Mouse (Mus musculus) 416B (cell line): Measurements from ENCODE around the gene Pign.

Experiments used
- DNase-seq: peaks from one replicate; pipeline ENCODE4 v3.0.0; 2011; ENCODE audit warnings: low read depth

The Pign gene

DNA sequence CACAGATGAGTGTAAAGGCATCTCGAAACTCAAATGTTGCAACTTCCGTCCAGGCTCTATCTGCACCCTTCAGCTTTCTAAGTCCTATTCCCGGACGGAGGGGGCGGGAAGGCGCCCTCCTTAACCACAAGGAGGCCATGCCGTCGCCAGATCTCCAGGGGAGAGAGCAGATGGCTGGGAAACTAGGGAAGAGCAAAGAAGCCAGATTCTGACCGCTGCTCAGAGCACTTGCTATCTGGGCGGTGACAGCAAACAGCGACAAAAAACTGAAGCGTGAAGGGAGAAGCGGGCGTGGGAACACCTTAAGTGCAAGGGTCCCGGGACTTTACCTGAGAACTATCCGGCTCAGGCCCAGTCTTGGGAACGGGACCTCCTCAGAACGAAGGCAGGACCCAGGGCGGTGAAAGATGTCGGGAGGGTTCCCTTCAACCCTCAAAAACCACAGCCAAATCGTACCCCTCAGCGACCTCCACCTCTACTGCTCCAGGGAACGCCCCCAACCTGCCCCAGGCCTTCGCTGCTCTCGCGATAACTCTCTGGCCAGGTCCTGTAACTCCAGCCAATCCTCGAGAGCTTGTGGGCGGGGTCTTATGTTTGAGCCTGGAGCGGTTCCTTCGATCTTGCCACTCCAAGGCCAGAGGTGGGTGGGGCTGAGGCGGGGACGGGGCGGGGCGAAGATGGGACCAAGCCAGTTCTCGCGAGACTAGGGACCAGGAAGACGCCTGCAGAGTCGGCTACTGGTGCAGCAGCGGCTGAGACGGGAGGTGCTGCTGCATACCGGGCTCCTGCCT is at the start of gene Pign, which contains the start of gene Relch:
Pign (minus strand) TSS at position 507 of the 791 bp plus-strand sequence.
Relch (plus strand) TSS at position 691 of the 791 bp plus-strand sequence.
- peak; percentile 100 for DNase-seq

DNA sequence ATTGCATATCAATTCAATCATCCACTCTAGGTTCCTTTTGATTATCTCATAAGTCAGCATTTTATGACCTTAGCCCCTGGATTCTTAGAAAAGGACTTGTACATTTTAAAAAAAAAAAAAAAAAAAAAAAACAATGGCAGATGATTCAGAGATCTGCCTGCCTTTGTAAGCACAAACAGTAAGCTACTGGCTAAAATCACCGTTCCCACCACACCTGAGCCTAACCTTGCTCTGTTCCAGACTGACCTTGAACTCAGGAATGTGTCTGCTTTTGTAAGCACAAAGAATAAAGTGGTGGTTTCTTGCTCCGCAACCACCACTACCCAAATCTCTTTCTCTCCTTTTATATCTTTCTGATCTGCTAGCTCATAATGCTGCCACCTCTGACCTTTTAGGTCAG is 49.3 kb upstream of the Pign start:
- no peak for DNase-seq

DNA sequence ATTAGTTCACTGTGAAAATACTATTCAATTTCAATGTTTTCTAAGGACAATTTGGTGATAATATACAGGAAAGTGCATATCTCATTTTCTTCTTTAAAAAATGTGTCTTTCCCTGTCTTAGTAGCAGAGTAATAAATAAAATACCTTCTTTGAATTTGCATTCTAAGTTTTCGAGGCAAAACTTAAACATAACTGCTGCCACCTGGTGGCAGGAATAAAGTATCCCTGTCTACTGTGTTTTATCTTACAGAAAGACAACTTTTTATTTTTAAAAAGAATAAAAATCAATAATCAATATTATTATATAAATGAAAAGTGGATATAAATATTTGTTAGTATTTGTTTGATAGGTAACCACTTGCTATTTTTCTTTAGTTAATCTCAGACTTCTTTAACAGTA is 47.8 kb upstream of the Pign start:
- DNase-seq = peak; percentile 66

DNA sequence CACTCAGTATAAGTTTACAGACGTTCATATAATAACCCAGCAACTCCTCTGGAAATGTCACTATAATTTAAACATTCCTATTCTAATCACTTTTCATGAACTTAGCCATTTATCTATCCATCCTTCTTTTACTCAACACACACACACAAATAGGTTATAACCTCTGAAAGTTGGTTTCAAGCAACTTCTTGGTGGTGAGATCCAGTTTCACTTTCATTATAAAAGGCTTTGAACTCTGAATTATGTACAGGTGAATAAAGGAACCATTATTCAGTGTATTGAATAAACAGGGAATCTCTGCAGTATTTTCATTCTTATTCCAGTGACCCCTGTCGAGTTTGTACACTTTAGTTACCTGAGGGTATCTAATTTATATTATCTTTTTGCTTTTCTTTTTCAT is 45.9 kb upstream of the Pign start:
- DNase-seq = peak; percentile 21

DNA sequence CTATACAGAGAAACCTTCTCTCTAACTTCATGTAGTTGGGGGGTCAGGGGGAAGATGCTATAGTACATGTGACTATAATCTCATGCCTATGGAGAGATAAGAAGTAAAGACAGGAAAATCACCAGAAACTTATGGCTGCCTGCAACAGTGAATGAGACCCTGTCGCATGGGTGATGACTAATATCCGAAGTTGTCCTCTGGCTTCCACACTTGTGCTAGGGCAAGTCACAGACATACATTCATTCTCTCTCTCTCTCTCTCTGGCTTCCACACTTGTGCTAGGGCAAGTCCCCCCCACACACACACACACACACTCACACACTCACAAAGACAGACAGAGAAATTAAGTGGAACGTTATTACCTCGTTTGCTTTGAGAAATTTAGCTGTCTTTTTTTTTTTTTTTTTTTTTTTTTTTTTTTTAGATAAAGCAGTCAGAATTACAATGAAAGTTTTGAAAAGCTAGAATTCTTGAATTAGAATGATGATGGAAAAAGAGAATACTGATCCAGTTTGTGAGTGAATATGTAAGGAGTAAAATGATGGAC is 37.6 kb upstream of the Pign start:
- DNase-seq = no peak

DNA sequence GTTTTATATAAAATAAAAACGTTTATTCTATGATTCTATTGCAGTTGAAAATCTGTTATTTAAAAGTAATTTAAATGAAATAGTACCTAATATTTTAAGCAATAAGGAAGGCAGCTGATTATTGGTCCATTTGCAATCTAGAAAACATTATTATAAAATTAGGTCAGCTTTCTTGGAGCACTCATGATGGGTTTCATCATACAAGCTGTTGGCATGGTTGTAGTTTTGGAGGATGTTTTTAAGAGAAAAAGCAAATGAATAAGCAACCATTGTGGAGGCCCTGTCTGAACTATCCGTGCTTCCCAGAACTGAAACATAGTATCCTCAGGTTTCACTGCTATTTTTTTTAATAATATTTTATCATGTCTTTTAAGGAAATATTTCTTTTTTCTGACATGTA is 32.1 kb upstream of the Pign start:
- no peak for DNase-seq

GRCm38 (mm10) chr1:105685501-105685900 is 22.0 kb upstream of the Pign start:
- DNase-seq = peak; percentile 26

GRCm38 (mm10) chr1:105680587-105680986 is 17.1 kb upstream of the Pign start:
- DNase-seq = peak; percentile 69

DNA sequence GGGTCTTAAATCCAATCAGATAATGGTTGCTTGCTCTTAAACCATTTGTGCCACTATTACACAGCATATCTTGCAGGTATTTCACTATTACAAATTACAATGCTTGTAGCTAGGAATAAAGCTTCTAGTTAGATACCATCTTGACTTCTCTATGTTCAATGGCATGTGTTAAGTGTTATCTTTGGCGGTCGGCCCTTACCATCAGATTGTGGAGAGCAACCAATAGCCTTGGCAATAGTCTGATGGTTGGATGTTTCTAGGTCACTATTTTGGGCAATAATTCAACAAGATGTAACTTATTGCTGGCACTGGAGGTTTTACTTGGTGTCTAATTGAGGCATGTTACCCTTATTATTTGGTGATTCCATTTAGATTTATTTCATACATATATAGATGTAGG is 11.3 kb upstream of the Pign start:
- no peak for DNase-seq

GRCm38 (mm10) chr1:105669700-105670099 is 6.2 kb upstream of the Pign start:
- DNase-seq = no peak

GRCm38 (mm10) chr1:105663962-105664812 is 710 bp upstream of the Pign start:
- DNase-seq = no peak

GRCm38 (mm10) chr1:105662820-105663170 is 682 bp downstream of the Pign start:
- no peak for DNase-seq

DNA sequence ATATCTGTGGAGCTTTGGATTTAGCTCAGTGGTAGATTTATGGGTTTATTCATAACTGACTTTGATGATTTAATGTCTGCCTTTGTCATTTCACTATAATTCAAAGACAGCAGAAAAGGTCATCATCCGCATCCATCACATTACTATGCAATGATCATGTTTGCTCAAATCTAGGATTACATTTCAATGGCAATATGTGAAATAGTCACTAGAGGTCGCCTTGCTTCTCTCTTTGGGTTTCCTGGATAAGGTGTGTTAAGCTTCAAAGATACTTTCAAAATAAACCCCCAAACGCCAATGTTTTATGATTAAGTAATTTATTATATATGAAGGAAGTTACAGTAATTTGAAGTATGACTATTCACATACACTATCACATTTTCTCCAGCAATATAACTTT is 3.5 kb downstream of the Pign start:
- peak; percentile 77 for DNase-seq

GRCm38 (mm10) chr1:105653981-105654380 is 9.5 kb downstream of the Pign start:
- DNase-seq = no peak

- DNase-seq = peak; percentile 55
Observed at GRCm38 (mm10) chr1:105650650-105651049, 12.8 kb downstream of the Pign start.

DNA sequence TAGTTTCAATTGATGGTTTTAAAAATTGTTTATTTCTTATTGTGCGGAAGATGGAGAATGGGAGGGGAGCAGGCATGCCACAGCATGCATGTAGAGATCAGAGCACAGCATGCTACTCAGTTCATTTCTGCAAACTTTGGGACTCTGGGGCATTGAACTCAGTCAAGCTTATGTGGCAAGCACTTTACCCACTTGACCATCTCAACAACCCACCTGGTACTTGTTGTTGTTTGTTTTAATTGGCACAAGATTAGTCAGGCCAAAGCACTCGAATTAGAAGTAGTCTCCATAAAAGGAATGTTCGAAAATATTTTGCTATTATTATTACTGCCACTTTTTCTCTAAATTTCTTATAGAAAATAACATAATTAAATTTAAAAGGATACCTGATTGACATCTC is 19.4 kb downstream of the Pign start:
- DNase-seq = no peak

- DNase-seq = peak; percentile 71
Observed at GRCm38 (mm10) chr1:105630481-105630880, 33.0 kb downstream of the Pign start.

GRCm38 (mm10) chr1:105589673-105590072 is 73.8 kb downstream of the Pign start:
- no peak for DNase-seq

- DNase-seq = no peak
Observed at GRCm38 (mm10) chr1:105588697-105589096, 74.8 kb downstream of the Pign start.

DNA sequence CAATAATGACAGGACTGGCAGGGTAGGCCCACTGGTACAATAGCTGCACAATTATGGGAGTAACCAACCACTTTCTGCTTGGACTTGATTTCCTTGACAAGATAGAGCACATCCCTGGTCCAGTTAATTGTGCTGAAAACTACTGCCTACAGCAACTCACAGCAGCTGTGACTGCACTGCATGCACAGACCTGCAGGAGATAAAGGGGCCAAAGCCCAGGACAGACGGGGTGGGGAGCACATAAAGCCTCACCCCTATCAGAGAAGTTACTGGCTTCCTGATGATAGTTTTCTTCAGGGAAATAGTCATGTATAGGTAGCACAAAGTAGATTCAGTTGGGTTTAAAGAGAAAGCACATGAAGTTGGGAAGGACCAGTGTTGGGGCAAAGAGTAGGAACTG is 80.7 kb downstream of the Pign start:
- DNase-seq = no peak

DNA sequence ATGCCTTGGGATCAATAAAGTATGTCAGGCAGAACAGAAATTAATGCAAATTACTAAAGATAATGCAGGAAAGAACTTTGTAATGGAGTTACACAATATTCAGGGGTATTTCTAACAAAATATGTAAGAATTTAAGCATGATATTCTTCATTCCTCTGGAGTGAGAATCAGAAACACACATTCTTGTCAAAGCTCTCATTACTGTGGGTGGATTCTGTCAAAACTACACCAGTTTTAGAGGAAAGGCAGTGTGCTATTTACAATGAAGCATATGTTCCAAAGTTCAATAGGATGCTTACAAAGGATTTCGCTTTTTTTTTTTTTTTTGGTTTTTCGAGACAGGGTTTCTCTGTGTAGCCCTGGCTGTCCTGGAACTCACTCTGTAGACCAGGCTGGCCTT is 82.6 kb downstream of the Pign start:
- no peak for DNase-seq

DNA sequence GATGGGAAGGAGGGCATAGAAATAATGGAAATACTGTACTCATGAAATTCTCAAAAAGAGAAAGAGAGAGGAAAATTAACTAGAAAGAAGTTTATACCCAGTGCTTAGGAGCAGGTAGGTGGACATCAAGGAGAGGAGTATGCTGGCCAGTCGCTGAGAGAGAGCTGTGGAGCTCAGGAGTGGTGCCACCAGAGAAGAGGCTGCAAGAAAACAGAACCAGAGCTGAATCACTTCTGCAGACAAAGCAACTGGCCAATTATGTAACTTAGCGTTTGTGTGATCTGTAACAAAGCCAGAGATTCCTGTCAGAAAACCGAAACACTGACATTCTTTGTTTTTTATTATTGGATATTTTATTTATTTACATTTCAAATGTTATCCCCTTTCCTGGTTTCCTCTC is 97.4 kb downstream of the Pign start:
- DNase-seq = no peak

DNA sequence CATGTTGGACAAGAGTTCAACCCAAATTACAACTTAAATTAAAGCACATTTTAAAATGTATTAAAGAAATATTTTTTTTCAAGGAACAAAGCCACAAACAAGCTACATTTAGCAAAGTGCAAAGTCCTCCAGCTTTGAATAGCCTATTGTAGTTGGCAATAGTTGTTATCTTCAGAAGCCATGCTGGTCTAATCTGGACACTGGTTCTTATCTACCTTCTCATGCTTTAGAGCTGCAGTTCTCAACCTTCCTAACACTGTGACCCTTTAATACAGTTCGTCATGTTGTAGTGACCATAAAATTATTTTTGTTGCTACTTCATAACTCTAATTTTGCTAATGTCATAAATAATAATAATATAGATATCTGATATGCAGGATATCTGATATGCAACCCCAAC is 99.2 kb downstream of the Pign start:
- DNase-seq = no peak
